Mouse (Mus musculus) kidney, adult 2 months (tissue): Measurements from ENCODE around the gene D330045A20Rik.

Source experiments
- CTCF ChIP-seq: fragments of 200-500 bp; conservative IDR thresholded peaks from 2 replicates; pipeline ENCODE4 v1.5.1; 2011; ENCODE audit warnings: low read depth, mild to moderate bottlenecking, control low read depth, low read length, moderate library complexity, mixed read lengths; ENCODE audit not compliant: insufficient read depth, insufficient read length
- POLR2A ChIP-seq: fragments of 200-500 bp; IDR thresholded peaks from one replicate; pipeline ENCODE4 v1.6.1; 2011; ENCODE audit warnings: low read depth, low read length, control low read depth

GRCm38 (mm10) chrX:139432550-139432949 lies 47.6 kb upstream of the D330045A20Rik start:
- no peak for TF ChIP-seq POLR2A
- no peak for TF ChIP-seq CTCF
